Mouse (Mus musculus): ENCODE results near the gene Pfpl.

Gene Pfpl

GRCm38 (mm10) chr19:12464674-12465073 lies 37.0 kb downstream of the Pfpl start:
- no peak for DNase-seq (ENCODE audit: low read depth, low spot score)

GRCm38 (mm10) chr19:12465530-12466144 lies 37.9 kb downstream of the Pfpl start:
- DNase-seq (ENCODE audit: low read depth, low spot score) = no peak

- DNase-seq (ENCODE audit: low read depth, low spot score) = peak; percentile 73
These were observed 38.5 kb downstream of the Pfpl start for GRCm38 (mm10) chr19:12466204-12466603.

- peak; percentile 65 for DNase-seq (ENCODE audit: low read depth, low spot score)
These were observed 39.7 kb downstream of the Pfpl start for GRCm38 (mm10) chr19:12467436-12467835.

GRCm38 (mm10) chr19:12471866-12472265 lies 44.2 kb downstream of the Pfpl start:
- peak; percentile 68 for DNase-seq (ENCODE audit: low read depth, low spot score)

GRCm38 (mm10) chr19:12472381-12472976 lies 44.8 kb downstream of the Pfpl start:
- peak; percentile 19 for DNase-seq (ENCODE audit: low read depth, low spot score)

- DNase-seq (ENCODE audit: low read depth, low spot score) = peak; percentile 67
These were observed 45.5 kb downstream of the Pfpl start for GRCm38 (mm10) chr19:12473201-12473641.

- DNase-seq (ENCODE audit: low read depth, low spot score) = no peak
These were observed 46.2 kb downstream of the Pfpl start for GRCm38 (mm10) chr19:12473951-12474350.

- DNase-seq (ENCODE audit: low read depth, low spot score) = peak; percentile 85
These were observed 47.9 kb downstream of the Pfpl start for GRCm38 (mm10) chr19:12475380-12476250.

- DNase-seq (ENCODE audit: low read depth, low spot score) = peak; percentile 73
These were observed 49.1 kb downstream of the Pfpl start for GRCm38 (mm10) chr19:12476721-12477270.

- no peak for DNase-seq (ENCODE audit: low read depth, low spot score)
These were observed 50.7 kb downstream of the Pfpl start for GRCm38 (mm10) chr19:12478369-12478768.
